Mouse (Mus musculus): ENCODE measurements around the gene Cep57l1. TPM values are rescaled to one million over a fixed set of nuclear protein-coding genes. Genes with fewer than 3 reads are reported as not detected.
A peak's percentile ranks its signal among the peaks of the same experiment; 100 is the strongest.

Gene Cep57l1
- total RNA-seq, 2 experiments from 2014 or later = 7.5 to 7.9 TPM

GRCm38 (mm10) chr10:41818036-41818732 lies 8.5 kb upstream of the Cep57l1 start:
- DNase-seq (ENCODE audit: low spot score in 2 of 2) = no peak

DNA sequence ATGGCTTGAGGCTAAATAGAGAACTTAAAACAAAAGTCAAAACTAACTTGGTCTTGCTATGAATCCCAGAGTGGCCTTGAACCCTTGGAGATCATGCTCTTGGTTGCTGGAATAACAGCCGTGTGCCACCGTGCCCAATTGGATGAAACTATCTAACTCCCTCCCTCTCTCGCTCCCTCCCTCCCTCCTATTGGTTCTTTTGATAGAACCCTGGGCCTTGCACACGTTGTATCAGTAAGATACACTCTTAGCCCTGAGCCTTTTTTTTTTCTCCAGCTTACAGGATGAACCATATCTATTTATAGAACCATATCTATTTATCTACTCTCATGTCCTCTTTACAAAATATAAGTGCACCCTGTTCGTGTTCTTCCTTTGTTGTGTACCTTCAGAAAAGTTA lies 6.8 kb upstream of the Cep57l1 start:
- DNase-seq (ENCODE audit: low spot score in 2 of 2) = no peak

DNA sequence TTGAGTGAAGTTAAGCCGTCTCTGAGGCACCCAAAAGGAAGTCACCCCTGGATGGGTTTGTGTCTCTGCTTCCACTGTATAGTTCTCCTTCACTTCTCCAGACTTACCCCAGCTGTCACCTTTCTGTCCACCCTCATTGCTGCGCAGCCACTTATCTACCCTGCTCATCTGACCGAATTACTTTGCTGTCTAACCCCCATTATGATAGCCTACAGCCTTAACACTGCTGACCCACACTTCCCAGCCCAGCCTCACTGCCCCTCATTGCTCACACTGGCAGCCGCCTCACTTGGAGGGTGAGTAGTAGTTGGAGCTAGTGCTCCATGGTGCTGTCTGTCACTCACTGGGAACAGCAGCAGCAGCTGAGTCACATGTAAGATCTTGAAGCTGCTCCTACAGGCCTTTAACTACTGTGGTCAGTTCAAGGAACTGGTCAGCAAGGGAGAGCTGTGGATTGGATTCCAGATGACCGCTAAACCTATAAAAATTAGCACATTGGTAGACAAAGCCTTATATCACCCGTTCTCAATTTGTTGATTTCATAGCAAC lies 4.7 kb upstream of the Cep57l1 start:
- DNase-seq (ENCODE audit: low spot score in 2 of 2) = no peak

DNA sequence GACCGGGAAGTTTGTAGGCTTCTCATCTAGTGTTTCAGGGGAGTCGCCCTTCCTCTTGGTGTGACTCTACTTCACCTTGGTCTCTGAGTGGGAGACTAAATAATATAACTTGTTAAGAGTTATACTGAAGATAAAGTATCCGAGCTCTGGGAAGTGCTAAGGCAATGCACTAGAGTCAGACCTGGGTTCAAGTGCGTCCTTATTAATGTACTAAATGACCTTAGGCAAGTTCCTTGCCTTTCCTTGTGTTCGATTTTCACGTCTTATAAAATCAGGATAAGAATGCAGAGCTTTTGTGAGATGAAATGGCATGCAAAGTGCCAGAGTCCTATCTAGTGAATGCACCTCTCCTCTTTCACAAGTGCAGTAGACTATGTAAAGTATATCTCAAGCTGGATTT lies 2.9 kb upstream of the Cep57l1 start:
- DNase-seq (ENCODE audit: low spot score in 2 of 2) = no peak

DNA sequence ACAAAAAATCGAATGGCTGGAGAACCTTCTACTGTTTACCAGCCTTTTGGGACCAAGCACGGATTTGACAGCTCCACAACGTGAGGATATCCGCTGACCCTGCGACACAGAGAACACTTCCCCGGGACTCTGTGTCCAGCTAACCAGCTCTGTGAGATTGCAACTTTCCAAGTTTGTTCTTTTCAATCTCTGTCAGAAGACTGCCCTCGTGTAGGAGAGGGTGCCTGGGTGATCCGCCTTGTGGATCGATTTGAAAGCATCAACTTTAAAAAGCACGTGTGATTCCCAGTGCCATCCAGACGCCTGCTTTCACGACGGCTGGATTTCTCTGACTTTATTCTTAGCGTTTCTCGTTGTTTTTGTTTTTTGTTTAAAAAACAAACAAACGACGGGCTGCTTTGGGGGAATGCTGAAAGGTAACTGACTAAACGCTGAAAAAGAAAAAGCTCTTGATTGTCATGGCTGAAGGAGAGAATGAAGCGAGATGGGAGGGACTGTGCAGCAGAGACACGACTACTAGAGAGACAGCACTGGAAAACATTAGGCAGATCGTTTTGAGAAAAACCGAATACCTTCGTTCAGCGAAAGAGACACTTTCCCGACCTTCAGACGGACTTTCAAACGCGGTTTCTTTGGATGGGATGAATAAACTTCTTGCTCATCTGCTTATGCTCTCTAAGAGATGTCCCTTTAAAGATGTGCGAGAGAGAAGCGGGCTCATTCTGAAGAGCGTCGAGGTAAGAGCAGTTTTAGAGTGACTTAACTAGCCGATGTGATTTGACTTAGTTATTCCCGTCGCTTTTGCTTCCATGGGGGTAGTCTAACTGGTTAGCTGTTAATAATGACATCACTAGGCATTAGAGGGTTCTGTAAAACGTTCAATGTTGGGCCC lies 1.1 kb upstream of the Cep57l1 start:
- DNase-seq (ENCODE audit: low spot score in 2 of 2) = no peak

DNA sequence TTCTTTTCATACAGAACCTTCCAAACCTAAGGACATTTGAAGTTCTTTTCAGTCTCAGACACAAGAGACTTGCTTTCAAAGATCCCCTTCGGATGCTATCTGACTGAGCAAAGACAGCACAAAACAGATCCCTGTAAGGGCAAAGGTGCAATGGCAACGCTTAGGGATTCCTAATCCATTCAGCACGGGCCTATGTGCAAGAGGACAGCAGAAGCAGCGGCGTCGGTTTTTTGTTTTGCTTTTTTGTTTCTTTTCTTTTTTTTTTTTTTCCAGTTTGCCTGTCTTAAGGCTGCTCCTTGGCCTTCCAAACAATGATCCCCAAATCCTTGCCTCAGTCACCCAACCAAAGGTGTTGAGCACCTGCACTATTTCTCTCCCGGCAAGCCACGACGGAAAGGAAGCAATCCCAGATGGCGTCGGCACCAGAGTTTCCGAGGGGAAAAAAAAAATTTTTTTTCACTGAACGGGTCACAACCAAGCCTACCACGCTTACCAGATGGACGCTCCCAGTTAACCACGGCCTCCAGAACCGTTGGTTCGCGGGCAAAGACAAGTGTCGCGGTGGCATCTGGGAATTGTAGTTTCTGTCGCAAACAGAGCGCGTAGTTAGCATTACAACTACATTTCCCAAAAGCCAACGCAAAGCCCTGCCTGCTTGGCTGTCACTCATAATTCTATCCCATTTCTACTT lies 446 bp downstream of the Cep57l1 start:
- peak; percentile 81 to 85 for DNase-seq (ENCODE audit: low spot score in 2 of 2)

DNA sequence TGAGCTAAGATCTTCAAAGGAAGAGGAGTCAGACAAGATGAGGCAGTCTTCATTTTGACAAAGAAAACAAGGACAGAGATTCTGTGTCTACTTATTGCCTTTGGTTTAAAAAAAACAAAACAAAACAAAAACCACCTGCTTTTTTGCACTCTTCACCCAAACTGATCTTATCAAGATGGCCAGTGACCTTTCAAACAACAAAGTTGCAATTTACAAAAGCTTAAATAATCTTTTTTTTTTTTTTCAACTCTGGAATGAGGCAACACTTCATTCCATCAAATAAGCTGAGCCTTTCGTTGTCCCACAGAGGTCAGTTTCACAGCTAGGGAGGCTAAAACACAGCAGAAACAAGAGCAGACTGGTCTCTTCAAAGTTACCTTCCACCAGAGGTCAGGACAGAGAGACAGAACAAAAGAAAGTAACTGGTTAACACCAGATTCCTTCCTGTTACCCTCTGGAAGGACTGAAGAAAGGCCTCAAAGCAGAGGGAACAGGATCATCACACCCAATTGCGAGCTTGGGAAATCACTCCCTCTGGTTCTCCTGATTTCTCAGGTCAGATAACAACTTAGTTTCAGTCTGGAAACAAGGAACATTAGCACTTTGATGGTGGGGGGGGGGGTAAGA lies 3.8 kb downstream of the Cep57l1 start:
- DNase-seq (ENCODE audit: low spot score in 2 of 2) = no peak

- no peak for DNase-seq (ENCODE audit: low spot score in 2 of 2)
Measured at GRCm38 (mm10) chr10:41804711-41805110, 5.0 kb downstream of the Cep57l1 start.

GRCm38 (mm10) chr10:41803467-41803866 lies 6.2 kb downstream of the Cep57l1 start:
- DNase-seq (ENCODE audit: low spot score in 2 of 2) = no peak

DNA sequence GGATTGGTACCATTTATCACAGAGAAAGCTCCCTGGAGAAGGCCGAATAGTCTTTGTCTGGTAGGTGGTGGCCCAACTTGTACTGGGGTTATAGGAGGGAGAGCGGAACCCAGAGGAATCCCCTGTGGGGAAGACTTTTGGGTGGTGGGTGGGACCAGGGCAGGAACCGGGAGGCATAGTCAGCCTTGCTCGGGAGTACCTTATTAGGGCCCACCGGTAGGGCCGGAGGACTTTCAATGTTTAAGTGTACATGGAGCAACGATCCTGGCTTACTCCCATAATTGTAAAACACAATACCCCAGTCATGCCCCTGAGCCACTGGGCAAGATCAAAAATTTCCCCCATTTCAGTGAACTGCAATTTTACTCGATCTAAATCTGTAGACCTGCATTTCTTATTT lies 12.4 kb downstream of the Cep57l1 start:
- no peak for DNase-seq (ENCODE audit: low spot score in 2 of 2)

DNA sequence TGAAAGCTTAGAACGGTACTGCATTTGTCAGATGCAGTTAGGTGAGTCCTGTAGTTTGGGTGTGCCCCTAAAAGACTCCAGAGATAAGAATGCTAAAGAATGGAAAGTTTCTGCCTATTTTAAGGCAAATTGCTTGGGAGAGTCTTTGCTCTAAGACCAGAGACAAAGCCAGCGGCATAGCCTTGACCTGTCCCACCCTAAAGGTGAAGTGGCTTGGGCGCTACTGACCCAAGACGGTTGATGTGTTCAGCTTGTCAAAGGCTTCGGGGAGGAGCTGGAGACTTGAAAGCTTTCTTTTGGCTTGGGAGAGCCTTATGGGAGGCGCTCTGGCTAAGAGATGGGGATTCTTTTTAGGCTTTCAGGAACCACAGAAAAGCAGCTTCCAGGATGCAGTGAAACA lies 17.3 kb downstream of the Cep57l1 start:
- no peak for DNase-seq (ENCODE audit: low spot score in 2 of 2)

DNA sequence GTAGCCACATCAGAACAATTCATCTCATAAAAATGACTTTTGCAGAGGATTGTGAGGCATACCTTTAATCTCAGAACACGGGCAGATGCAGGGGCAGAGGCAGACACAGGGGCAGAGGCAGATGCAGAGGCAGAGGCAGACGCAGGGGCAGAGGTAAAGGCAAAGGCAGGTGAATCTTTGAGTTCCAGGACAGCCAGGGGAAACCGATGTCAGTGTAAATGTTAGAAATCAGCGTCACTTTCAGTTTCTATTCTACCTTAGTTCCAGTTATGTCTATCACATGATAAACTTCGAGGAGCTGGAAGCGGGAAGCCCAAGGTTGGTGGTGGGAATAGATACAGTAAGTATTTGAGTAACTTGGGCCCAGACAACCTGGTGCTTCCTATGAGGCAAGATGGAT lies 42.4 kb downstream of the Cep57l1 start:
- no peak for DNase-seq (ENCODE audit: low spot score in 2 of 2)

DNA sequence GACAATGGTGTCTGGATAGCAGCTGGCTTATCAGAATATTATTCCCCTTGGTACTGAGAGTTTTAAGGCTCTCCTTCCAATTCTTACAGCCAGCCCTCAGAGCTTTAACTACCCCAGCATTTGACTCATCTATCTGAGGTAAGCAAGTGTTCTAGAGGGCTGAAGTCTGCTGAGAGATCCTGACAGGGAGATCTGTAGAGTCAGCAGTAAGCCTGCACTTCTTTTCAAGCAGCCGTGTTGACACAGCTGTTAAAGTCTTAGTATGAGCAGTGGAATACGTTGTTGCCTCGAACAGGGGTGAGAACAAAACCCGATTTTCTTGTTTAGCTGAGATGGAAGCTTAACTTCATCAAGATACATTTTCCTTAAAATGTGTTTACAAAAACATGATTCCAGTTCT lies 43.4 kb downstream of the Cep57l1 start:
- no peak for DNase-seq (ENCODE audit: low spot score in 2 of 2)

DNA sequence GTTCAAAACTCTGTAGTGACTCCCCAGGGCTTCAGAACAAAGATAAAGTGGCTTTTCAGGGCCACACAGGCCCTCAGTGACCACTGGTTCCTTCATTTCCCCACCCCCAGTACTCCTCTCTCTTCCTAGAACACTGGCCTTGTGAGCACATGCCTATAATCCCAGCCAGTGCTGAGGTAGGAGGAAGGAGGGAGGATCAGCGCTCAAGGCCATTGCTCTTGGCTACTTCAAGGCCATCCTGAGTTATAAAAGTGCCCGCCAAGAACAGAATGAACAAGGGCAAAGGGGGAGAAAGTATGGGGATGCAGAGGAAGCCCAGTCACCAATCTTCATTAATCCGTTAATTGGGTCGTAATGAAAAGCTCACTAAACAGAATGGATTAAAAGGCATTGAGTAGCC lies 44.1 kb downstream of the Cep57l1 start:
- no peak for DNase-seq (ENCODE audit: low spot score in 2 of 2)

- no peak for DNase-seq (ENCODE audit: low spot score in 2 of 2)
Measured at GRCm38 (mm10) chr10:41763741-41764385, 45.8 kb downstream of the Cep57l1 start.

DNA sequence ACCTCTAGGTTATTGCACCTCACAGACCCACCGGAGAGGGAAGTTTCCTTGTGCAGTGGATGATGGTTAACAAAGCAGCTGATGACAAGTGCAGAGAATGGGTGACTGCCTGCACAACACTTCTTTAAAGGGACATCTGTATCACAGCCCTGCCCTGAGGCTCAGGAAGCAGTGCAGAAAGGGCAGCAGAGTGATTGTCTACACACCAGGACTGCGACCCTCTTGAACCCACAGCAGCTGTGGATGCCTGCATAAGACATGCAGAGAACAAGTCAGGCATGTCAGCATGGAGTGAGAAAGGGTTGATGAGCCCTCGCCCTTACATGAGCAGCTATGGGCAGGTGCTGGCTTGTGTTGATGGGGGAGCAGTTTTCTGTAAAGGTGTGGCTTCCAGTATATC lies 48.8 kb downstream of the Cep57l1 start:
- DNase-seq (ENCODE audit: low spot score in 2 of 2) = no peak

- DNase-seq (ENCODE audit: low spot score in 2 of 2) = no peak
Measured at GRCm38 (mm10) chr10:41758041-41758440, 51.6 kb downstream of the Cep57l1 start.

GRCm38 (mm10) chr10:41757226-41757625 lies 52.4 kb downstream of the Cep57l1 start:
- no peak for DNase-seq (ENCODE audit: low spot score in 2 of 2)

DNA sequence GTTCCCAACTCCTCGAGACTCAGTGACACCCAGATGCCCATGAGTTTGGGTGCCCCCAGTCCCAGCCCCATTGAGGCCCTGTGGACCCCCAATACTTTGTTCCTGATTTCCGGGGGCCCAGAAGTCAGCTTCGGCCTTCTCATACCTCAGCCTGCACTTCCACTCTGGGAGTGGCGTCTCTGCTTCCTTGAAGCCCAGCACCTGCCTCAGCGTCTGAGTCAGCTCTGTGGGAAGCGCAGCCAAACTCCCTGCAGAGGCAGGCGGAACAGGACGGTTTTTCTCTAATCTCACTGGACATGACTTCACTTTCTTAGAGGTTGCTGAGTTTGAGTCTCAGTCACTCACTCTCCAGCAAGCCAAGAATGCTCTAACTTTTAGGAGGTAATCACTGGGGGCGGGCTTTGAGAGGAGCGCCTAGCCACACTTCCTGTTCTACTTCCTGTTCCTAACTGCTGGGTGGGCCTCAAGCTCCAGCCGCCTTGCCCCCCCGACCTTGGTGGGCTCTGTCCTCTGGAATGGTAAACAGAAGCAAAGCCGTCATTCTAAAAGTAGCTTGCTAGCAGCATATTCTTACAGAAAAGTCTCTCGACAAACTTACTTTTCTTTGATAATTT lies 57.7 kb downstream of the Cep57l1 start:
- no peak for DNase-seq (ENCODE audit: low spot score in 2 of 2)

DNA sequence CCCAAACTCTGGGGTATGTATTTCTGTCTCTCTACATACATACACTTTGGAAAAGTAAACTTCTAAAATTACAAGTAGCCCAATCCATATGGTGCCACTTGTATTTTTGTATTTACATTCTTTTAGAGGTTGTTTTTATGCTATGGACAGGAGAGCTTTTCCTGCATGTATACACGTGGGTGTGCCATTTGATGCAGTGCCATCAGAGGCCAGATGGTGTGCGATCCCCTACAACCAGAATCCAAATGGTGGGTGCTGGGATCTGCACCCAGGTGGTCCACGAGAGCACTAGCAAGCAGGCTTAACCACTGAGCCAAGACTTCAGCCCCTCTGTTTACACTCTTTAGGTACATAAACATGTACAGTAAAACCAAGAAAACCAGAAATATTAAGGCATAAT lies 60.4 kb downstream of the Cep57l1 start:
- no peak for DNase-seq (ENCODE audit: low spot score in 2 of 2)

All from layer of hippocampus, postnatal 10 days (tissue).